Mouse (Mus musculus) heart, adult 11 months (tissue): ENCODE results near the gene Lpcat4.
A peak's percentile ranks its signal among the peaks of the same experiment; 100 is the strongest.

Experiments
- DNase-seq: peaks from one replicate; pipeline ENCODE4 v3.0.0; 2022

The Lpcat4 gene

GRCm38 (mm10) chr2:112239212-112239934, at the start of gene Lpcat4:
Lpcat4 (plus strand) TSS chr2:112239468.
- peak; percentile 99 for DNase-seq

GRCm38 (mm10) chr2:112196859-112197258, 42.4 kb upstream of the Lpcat4 start:
- no peak for DNase-seq

GRCm38 (mm10) chr2:112203056-112203455, 36.2 kb upstream of the Lpcat4 start:
- no peak for DNase-seq

GRCm38 (mm10) chr2:112210142-112210541, 29.1 kb upstream of the Lpcat4 start:
- peak; percentile 97 for DNase-seq

- DNase-seq, result no peak
These were observed 28.6 kb upstream of the Lpcat4 start for GRCm38 (mm10) chr2:112210699-112211098.

- no peak for DNase-seq
These were observed 23.3 kb upstream of the Lpcat4 start for GRCm38 (mm10) chr2:112215977-112216376.

GRCm38 (mm10) chr2:112217614-112218013, 21.7 kb upstream of the Lpcat4 start:
- DNase-seq, result no peak

GRCm38 (mm10) chr2:112220880-112221279, 18.4 kb upstream of the Lpcat4 start:
- DNase-seq, result no peak

GRCm38 (mm10) chr2:112222607-112223006, 16.7 kb upstream of the Lpcat4 start:
- DNase-seq, result no peak

GRCm38 (mm10) chr2:112224356-112224755, 14.9 kb upstream of the Lpcat4 start:
- DNase-seq, result no peak

- DNase-seq, result peak; percentile 51
These were observed 6.6 kb upstream of the Lpcat4 start for GRCm38 (mm10) chr2:112232623-112233022.

GRCm38 (mm10) chr2:112236620-112237019, 2.6 kb upstream of the Lpcat4 start:
- peak; percentile 50 for DNase-seq

GRCm38 (mm10) chr2:112238006-112238405, 1.3 kb upstream of the Lpcat4 start:
- DNase-seq, result peak; percentile 46

- DNase-seq, result peak; percentile 92
These were observed 860 bp downstream of the Lpcat4 start for GRCm38 (mm10) chr2:112239935-112240721.

- peak; percentile 81 for DNase-seq
These were observed 2.5 kb downstream of the Lpcat4 start for GRCm38 (mm10) chr2:112241787-112242186.

- no peak for DNase-seq
These were observed 6.0 kb downstream of the Lpcat4 start for GRCm38 (mm10) chr2:112245307-112245706.

- peak; percentile 80 for DNase-seq
These were observed 6.9 kb downstream of the Lpcat4 start for GRCm38 (mm10) chr2:112246193-112246592.

- DNase-seq, result peak; percentile 70
These were observed 8.1 kb downstream of the Lpcat4 start for GRCm38 (mm10) chr2:112247323-112247722.

- DNase-seq, result no peak
These were observed 10.6 kb downstream of the Lpcat4 start for GRCm38 (mm10) chr2:112249780-112250453.

- DNase-seq, result peak; percentile 62
These were observed 15.6 kb downstream of the Lpcat4 start for GRCm38 (mm10) chr2:112254675-112255515.

- DNase-seq, result peak; percentile 89
These were observed 20.1 kb downstream of the Lpcat4 start, which contains the start of gene Nutm1 for GRCm38 (mm10) chr2:112259241-112259962. Nutm1 (minus strand) TSS chr2:112259291.
